Mouse (Mus musculus) MN1 (cell line): ENCODE measurements around the gene Opcml.

ENCODE experiments used
- DNase-seq: peaks from one replicate; pipeline ENCODE4 v3.0.0-alpha.2; 2016; ENCODE audit warnings: low spot score

Gene Opcml

DNA sequence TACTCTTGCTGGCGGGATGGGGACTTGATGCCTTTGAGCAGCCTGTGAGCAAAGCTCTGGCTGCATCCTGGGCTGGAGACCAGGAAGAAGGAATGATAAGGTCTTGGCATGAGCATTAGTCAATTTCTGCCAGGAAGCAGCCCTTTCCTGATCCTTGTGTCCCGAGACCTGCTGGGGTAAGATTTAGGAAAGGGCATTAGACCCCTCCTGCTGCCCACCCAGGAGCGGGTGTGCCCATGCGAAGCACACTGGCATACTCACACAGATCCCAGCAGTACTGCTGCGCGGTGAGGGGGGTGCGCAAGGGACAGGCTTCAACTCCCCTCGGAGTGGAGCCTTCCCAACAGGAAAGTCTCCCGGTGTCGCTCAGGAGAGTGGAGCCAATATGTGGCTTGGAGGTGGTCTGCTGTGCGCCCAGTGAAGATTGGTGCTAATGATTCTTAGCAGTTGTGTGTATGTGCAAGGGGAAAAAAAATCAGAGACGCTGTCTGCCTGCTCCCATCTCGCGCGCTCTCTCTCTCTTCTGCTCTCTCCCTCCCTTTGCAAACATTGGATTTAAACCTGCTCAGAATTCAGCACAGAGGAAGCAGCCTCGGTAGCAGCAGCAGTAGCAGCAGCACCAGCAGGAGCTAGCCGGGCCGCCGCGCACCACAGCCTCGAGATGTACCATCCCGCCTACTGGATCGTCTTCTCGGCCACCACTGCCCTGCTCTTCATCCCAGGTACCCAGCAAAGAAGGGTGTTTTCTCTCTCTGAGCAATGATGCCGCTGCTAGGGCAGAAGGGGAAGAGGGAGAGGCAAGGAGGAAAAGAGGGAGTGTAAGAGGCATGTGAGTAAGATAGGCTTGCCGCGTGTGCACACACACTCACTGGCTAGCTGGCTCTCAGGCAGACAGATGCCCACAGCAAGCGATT, at the start of gene Opcml:
TSS of gene Opcml (plus strand) at position 51 of the 914 bp plus-strand sequence.
- DNase-seq = no peak

DNA sequence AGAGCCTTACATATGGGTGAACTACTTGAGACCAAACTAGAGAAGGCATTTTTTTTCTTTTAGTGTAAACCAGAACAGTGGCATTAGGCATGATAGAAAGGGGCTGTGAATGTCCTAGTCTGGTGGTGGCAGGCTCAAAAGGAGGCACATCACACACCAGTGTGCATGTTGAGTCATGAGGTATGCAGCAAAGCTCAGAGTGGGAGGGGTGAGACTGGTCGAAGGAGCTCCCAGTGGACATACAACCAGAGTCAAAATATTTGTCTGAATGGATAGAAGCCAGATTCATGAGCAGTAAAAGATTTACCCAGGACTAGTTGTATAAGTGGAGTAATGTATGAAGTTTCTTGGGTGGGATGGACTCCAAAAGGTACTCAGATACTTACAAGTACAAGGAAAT, 31.9 kb upstream of the Opcml start:
- no peak for DNase-seq

DNA sequence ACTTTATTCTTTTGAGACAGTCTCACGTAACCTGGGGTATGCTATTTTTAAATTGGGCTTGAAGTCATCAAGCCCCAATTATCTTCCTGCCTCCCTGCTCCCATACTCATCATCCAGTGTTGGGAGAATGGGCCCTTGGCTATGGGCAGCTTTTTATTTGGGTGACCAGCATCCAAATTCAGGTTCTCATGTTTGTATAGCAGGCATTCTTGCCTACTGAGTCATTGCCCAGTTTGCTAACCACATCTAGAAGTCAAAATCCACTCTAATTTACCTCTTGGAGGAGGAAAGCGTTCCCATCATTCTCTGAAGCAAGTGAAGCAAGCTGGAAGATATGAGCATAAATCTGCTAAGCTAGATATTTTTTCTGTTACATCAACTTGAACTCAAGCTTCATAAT, 29.4 kb upstream of the Opcml start:
- DNase-seq = no peak

DNA sequence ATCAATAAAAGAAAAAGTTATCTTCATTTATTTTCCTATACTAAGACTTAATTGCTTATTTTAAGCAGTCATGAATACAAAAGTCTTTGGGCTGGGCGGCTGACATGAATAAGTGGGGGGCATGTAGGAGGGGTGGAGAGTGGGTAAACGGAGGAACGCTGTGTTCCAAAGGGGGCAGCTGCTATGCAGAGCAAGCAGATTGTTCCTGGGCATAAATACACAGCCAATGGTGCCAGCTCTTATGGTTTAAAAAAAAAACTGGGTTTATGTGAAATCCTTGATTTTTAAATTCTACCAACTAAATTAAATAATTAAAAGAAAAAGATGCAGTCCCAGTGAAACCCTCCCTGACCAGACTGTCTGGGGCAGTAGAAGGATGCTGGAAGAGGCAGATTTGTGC, 24.1 kb upstream of the Opcml start:
- DNase-seq = no peak

DNA sequence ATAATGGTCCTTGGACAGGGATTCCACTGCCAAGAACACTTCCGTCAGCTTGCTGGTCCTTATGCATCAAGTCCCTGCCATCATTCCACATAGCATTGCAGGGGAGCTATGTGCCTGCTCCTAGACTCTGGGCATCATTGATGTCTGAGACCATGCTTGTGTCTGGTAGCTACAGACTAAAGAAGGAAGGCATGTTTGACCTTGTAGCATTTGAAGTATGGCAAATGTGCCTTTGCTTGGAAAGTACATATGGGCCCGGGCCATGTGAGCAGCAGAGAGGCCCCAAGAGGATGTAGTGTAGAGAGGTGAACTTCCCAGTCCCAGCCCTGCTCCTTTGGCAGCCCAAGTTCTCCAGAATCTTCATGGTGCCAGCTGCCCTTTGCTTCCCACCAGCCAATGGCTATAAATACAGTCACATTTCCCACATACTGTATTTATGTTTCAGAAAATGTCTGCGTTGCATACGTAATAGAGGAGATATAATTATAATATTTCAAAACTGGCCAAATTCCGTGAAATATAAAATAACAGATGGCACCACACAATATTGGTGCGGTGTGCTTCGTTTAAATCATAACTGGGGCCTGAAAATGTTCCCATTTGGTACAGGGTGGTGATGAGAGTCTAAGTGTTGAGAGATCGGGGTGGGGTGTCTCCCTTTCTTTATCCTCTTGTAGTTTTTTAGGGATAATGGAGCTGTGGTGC, 23.2 kb upstream of the Opcml start:
- DNase-seq = no peak

DNA sequence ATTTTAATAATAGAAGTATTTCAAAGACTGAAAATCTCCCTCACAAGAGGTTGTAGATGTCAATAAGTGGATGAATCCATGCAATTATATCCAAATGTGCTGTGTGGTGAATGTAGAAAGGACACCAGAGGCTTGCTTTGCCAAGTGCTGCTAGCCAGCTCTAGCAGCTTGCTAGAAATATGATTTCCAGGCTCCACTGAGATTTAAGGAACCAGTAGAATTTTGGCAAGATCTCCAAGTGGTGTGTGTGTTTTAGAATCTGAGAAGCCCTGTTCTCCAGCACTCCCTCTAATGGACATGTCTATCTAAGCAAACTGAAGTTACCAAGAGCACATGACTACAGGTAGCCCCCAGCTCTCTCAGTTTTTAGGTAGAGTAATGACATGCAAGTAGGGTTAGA, 21.8 kb upstream of the Opcml start:
- no peak for DNase-seq

DNA sequence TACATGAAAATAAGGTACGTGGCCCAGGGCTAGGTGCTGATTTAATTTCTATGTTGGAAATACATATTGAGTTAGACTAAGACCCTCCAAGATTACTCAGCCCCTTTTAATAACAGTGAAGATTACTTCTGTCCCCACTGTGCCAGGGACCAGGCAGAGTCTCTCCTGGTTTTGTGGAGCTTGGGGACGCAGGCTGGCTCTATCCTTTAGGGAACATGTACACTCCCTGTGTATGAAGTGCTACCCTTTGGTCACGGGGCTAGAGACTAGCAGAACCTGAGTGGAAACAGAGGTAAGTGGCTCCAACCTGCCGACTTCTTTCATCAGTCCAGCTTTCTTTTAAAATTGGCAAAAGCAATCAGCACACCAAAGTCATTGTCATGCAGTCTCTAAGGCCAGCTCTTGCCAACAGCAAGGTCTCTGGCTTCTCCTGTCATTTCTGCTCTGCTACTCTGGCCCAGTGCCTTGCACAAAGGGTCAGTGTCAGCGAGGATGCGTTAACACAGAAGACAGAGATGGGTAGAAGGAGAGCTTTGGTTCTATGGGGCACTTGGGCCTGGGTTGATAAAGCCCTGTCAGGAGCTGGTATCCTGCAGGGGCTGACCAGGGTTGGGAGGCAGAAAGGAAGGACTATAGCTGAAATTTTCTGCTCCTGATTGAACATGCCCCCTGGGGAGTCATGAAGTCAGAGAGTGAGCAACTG, 9.1 kb upstream of the Opcml start:
- no peak for DNase-seq

DNA sequence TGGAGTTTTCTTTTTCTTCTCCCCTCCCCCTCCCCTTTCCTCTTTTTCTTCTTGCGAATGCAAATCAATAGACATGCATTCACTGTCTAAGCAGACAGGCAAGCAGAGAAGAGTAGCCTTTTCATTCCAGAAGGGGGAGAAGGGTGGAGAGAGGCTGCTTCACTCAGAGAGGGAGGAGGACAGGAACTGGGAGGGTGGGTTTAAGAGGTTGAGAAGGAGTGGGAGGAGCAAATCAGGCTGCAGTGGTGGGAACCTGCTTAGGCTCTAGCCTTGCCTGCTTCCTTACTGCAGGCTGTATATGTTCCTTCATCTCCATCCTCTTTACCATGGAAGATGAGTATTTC, 8.6 kb upstream of the Opcml start:
- DNase-seq = no peak

DNA sequence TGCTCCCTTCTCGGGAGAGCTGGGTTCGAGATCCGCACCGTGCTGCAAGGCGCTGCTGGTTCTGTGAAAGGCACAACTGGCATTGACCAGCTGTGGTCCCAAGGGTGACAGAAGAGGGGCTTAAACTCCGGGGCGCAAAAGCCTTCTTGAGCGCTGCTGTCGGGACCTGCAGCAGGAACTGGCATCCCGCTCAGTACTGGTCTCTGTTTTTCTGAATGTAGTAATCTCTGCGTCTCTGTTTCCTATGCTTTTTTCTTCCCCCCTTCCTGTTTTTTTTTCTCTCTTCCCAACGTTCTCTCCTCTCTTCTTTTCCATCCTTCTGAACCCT, 1.0 kb downstream of the Opcml start:
- DNase-seq = no peak

DNA sequence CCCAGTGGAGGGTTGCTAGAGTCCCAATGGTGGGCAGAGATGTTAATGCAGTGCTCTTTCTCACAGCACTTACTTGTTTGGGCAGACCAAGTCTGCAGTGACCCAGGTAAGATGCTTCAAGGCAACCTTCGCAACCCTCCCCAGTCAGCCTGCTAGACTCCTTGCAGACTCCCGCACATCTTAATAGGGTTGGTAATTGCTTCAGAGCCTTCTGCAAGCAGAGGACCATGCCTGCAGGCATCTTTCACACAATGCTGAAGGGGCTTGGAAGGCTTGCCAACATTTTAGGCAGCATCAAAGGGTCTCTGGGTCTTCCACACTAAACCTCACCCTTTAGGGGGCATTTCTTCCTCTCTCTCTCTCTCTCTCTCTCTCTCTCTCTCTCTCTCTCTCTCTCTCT, 1.7 kb downstream of the Opcml start:
- DNase-seq = no peak

DNA sequence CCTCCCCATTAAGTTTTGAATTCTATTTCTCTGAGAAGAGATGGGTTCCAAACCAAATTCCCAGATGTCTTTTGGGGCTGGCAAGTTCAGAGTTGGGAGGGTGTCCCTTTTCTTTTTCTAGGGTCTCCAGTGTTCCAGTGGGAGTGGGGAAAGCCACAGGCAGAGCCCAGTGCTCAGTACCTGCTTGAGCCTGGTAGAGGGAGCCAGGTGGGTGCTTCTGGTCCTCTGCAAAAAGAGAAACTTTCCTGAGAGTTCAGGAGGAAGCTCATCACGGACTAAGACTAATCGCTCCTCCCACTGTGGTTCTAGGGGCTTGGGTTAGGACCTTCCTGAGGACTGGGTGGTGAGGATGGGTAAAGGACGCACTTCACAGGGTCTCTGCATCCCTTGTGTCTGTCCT, 2.4 kb downstream of the Opcml start:
- DNase-seq = no peak

DNA sequence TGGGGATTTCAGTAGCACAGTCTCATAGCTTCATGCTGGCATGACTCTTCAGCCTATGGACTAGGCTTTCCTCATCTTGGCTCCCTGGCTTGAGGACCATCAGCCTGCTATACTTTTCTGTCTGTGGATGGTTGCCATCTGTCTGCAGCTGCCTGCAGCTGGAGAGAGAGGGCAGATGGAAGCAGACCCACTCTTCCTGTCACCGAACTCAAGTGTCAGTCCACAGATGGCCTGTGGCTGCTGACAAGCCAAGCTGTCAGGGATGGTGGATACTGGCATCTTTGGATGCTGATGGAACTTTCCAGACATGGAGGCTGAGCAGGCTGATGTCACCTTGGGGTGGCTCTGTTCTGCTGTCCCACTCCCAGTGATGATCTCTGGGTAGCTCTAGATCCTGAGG, 6.0 kb downstream of the Opcml start:
- no peak for DNase-seq

DNA sequence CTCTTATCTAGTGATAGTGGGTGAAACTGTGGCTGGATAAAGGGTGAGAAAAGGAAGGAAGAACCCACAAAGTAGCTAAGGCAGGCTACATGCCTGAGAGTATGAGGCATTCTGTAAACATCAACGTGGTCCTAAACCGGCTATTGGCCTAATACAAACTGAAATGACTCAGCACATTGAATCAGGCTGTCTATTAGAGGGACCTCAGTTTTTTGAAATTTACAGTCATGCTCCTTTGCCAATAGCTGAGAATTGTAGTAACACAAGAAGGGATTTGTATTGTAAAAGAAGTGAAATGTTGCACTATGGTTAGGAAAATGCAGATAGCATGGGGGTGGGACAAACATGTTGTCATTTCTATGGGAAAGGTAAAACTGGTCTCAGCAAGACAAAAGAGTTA, 10.4 kb downstream of the Opcml start:
- no peak for DNase-seq

DNA sequence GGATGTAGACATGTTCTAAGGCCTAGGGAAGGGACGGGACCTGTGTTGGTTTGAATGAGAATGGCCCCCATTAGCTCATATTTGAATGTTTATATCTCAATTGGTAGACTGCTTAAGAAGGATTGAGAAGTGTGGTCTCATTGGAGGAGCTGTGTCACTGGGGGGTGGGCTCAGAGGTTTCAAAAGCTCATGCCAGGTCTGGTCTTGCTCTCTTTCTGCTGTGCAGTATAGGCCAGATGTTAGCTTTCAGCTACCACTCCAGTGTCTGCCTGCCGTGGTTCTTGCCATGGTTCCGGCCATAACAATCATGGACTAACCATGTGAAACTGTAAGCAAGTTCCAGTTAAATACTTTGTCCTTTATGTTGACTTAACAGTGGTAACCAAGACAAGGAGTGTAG, 11.2 kb downstream of the Opcml start:
- DNase-seq = no peak

DNA sequence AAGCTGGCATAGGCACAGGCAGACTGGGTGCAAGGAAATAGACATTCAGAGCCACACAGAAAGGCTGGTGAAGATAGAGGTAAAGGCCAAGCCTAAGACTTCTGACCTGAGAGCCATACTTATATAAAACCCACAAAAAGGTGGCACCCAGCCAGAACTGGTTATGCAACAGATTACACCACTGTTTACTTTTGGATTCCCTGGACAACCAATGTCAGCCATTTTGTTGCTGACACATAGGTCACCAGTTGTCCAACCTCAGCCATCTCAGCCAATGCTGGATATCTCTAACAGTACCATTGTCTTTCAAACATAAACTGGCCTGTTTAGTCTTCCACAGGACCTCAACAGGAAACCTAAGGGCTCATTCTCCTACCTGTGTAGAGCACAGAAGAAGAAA, 11.8 kb downstream of the Opcml start:
- DNase-seq = no peak

DNA sequence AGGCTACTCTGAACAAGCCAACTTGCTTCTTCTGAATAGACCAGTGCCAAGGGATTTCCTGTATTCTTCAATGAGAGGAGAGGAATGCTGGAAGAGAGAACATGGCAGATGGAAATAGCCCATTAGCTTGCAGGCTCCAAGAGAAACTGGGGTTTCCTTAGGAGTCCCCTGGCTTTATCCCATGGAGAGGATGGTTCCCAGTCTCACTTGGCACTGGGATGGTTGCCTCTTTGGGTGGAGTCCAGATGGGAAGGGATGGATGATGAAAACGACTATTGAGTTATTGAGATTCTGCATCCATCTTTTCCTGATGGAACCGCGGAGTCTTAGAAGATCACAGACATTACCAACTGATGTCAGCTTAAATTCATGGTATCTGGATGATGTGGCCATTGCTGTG, 13.9 kb downstream of the Opcml start:
- DNase-seq = no peak

DNA sequence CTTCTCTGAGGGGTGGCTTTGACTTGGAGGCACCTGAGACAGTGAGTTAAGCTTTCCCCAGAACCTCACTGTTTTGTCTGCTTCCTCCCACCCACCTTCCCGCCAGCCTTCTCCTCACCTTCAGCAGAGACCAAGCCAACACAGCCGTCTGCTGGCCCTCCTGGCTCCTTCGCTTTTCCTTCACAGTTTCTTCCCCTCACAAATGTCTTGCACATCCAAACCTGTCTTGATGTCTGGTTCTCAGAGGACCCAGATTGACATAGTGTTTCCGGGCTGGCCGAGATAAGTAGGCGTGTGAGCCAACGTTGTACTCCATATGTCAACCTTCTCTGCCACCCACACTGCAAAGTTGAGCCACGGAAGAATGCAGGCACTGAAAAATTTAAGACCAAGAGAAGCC, 19.2 kb downstream of the Opcml start:
- no peak for DNase-seq

DNA sequence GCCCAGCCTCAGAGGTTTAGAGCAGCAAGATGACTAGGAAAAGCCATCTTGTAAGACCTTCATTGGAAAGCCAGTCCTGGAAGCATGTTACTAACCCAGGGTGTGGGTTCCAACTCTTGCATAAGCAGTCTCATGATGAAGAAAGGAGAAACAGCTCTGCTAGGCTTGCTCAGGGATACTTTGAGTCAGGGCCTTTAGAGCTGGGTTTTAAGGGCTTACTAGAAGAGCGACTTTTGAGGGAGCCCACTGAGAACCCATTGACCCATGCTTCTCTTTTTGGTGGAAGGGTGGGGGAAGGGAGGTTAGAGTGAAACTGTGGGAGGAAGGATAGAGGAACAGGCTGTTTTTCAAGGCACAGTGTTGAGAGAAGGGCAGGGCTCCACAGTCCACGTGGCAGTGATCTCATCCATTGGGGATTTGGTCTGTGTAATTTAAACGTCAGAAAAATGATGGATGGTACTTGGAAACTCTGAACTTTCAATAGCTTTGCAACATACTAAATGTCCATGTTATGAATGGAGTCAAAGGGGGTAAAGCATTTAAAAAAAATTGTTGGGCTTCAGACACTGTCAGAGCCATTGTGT, 22.7 kb downstream of the Opcml start:
- no peak for DNase-seq

DNA sequence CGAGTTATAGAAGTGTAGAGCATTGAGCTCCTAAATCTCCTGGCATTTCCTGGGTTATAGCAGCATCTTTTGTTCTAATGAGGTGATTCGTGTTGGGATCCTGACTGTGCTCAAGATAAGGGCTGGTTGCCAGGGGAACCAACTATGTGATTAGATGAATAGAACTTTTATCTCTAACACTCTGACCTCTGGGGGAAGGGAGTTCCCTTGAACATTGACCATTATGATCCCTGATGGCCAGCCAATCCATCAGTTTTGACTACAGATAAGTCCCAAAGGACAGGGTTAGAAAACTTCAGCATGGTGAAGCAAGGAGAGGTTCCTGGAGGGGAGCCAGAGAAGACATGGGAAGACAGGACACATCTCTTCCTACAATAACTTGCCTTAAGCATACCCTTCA, 23.6 kb downstream of the Opcml start:
- DNase-seq = no peak

DNA sequence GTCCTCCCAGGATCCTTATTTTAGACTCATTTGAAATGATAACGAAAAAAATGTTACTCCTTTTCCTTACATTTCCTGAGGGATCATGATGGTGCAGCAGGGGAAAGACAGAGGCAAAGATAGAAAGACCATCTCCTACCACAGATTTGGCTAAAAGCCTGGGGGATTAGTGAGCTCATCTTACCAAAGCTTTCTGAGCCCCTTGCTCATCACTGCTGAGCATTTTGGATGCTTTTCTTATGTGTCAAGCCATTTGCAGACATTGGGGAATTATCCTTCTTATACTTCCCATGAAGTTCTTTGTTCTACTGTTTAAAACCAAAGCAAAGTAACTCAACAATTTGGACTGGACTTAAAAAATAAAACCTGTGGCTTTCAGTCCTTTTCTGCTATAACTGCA, 30.6 kb downstream of the Opcml start:
- no peak for DNase-seq

DNA sequence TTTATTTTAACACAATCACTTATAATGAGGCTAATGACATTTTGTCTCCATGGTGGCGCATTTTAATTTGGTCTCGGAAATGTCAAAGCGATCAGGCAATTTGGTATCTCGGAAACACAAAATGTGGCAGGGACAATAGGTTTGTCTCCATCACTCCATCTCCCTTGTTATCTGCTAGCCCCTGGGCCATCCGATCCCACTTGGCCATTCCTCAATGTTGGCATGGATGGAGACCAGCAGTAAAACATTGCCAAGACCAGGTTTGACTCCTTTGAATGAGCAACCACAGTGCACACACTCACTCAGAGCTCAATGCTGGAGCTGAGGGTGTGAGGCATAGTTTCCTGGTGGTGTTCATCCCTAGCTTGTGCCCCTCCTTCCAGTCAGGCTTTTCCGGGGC, 32.1 kb downstream of the Opcml start:
- no peak for DNase-seq

DNA sequence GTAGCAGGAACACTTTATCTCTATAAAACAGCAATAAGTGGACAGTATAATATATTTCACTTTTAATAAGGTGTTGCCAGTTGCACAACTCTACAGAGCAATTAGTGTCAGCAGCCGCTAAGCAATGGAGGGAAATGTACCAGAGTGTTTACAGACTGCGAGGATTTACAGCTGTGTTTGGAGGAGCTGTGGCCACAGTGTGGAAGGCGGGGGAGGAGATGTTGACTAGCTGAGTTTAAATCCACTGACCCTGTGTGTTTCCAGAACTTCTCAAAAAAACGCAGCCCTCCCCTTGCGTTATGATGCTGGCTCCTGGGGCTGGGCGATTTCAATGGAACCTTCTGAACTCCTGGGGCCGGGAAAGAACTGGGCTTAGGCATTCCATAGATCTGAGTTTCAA, 33.8 kb downstream of the Opcml start:
- DNase-seq = no peak

DNA sequence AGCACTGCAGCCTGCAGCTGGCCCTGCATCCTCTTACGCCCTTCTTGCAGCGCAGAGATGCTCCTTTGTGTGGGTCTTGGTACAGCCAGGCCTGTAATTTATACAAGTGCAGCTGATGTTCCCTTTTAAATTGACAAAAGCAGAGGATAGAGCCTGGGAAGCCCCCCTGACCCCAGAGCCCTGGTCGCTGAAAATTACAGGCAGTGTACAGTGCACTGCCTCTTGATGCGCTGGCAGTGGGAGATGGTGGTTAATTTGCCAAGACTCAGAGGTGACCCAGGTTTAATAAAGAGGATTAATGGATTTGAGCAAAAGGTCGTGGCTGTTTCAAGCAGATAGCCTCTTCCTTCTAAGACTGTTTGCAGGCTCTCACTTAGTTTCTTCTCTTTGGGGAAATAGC, 39.9 kb downstream of the Opcml start:
- DNase-seq = no peak
